Mouse (Mus musculus) left cerebral cortex, adult 2 months (tissue): Measurements from ENCODE around the gene Itprid2. TPM values are rescaled to one million over a fixed set of nuclear protein-coding genes. Genes with fewer than 3 reads are reported as not detected.

ENCODE experiments used
- DNase-seq, 2 experiments: peaks; one replicate each; pipeline ENCODE4 v3.0.0; 2021 to 2022; ENCODE audit warnings: low spot score in 2 of 2, mixed read lengths in 1 of 2; ENCODE audit errors: extremely low spot score in 1 of 2
- H3K27ac ChIP-seq: fragments of 200-600 bp; 2 replicates; pipeline ENCODE4 v1.8.1; 2022
- H3K4me3 ChIP-seq: fragments of 200-600 bp; 2 replicates; pipeline ENCODE4 v1.8.1; 2022
- CTCF ChIP-seq: fragments of 200-600 bp; IDR thresholded peaks from 2 replicates; pipeline ENCODE4 v1.8.1; 2022; ENCODE audit warnings: antibody characterized with exemption, mild to moderate bottlenecking, moderate library complexity
- intact Hi-C: fragments of 180-260 bp; cut with DNase I; formaldehyde crosslinking; loops from one replicate; pipeline ENCODE4 v1.15.1; 2025
- total RNA-seq, 2 experiments: library from RNA; stranded (reverse); gene quantifications; 2 replicates each; pipeline ENCODE4 v1.2.3; 2021

The Itprid2 gene
- total RNA-seq, 2 experiments from 2014 or later = 38.6 to 39.6 TPM

GRCm38 (mm10) chr2:79695190-79695589, 60.0 kb downstream of the Itprid2 start:
- no peak overlapping the region for H3K27ac ChIP-seq
- intact Hi-C loops = loop anchor here (5.0 kb wide), 1 partner anchor 67 kb away; no protein-coding TSS in a partner anchor
- H3K4me3 ChIP-seq = no peak overlapping the region
- DNase-seq = no peak
- no peak for TF ChIP-seq CTCF

- intact Hi-C loops = loop anchor here (5.0 kb wide), 1 partner anchor 66 kb away; no protein-coding TSS in a partner anchor
- no peak overlapping the region for H3K4me3 ChIP-seq
- H3K27ac ChIP-seq = no peak overlapping the region
- no peak for TF ChIP-seq CTCF
- DNase-seq = no peak
Observed at GRCm38 (mm10) chr2:79695939-79696338, 60.8 kb downstream of the Itprid2 start.

GRCm38 (mm10) chr2:79696478-79697230, 61.5 kb downstream of the Itprid2 start:
- no peak for TF ChIP-seq CTCF
- no peak for DNase-seq
- intact Hi-C loops = loop anchor here (5.0 kb wide), 1 partner anchor 66 kb away; no protein-coding TSS in a partner anchor
- no peak overlapping the region for H3K27ac ChIP-seq
- H3K4me3 ChIP-seq = no peak overlapping the region

- no peak for DNase-seq
- no peak overlapping the region for H3K4me3 ChIP-seq
- intact Hi-C loops = loop anchor here (5.0 kb wide), 1 partner anchor 64 kb away; no protein-coding TSS in a partner anchor
- TF ChIP-seq CTCF = no peak
- peak overlapping the region; percentile 54; the same call in 1 of the 2 replicates for H3K27ac ChIP-seq
Observed at GRCm38 (mm10) chr2:79698166-79698565, 63.0 kb downstream of the Itprid2 start.

- TF ChIP-seq CTCF = no peak
- intact Hi-C loops = no loop called here
- Histone ChIP-seq H3K27ac (no peak overlapping the region), H3K4me3 (no peak overlapping the region)
- no peak for DNase-seq
Observed at GRCm38 (mm10) chr2:79704773-79705172, 69.6 kb downstream of the Itprid2 start.

GRCm38 (mm10) chr2:79707575-79707974, 72.4 kb downstream of the Itprid2 start, which contains the start of gene Ppp1r1c:
Ppp1r1c (plus strand) TSS chr2:79707780.
- TF ChIP-seq CTCF = no peak
- Histone ChIP-seq H3K4me3 (no peak within 1 kb of the TSS), H3K27ac (no peak within 1 kb of the TSS)
- intact Hi-C loops = no loop called here
- no peak for DNase-seq

GRCm38 (mm10) chr2:79713662-79714091, 78.5 kb downstream of the Itprid2 start:
- no peak for TF ChIP-seq CTCF
- DNase-seq = no peak
- no peak overlapping the region for H3K27ac ChIP-seq
- H3K4me3 ChIP-seq = no peak overlapping the region
- intact Hi-C loops = no loop called here

GRCm38 (mm10) chr2:79714745-79715144, 79.6 kb downstream of the Itprid2 start:
- intact Hi-C loops = no loop called here
- Histone ChIP-seq H3K4me3 (no peak overlapping the region), H3K27ac (no peak overlapping the region)
- DNase-seq = no peak
- no peak for TF ChIP-seq CTCF

GRCm38 (mm10) chr2:79715925-79716324, 80.8 kb downstream of the Itprid2 start:
- intact Hi-C loops = no loop called here
- Histone ChIP-seq H3K27ac (no peak overlapping the region), H3K4me3 (no peak overlapping the region)
- no peak for TF ChIP-seq CTCF
- DNase-seq = no peak

- no peak overlapping the region for H3K27ac ChIP-seq
- no peak for TF ChIP-seq CTCF
- no peak overlapping the region for H3K4me3 ChIP-seq
- intact Hi-C loops = no loop called here
- DNase-seq = no peak
Observed at GRCm38 (mm10) chr2:79717846-79718245, 82.7 kb downstream of the Itprid2 start.

- intact Hi-C loops = no loop called here
- no peak for DNase-seq
- TF ChIP-seq CTCF = no peak
- no peak overlapping the region for H3K27ac ChIP-seq
- no peak overlapping the region for H3K4me3 ChIP-seq
Observed at GRCm38 (mm10) chr2:79722415-79722814, 87.3 kb downstream of the Itprid2 start.

Other genes starting within 250 kb of the Itprid2 start
- 10 to 100 TPM; 16.7 to 17.3 TPM for gene Neurod1, start 178.6 kb upstream of the Itprid2 start, total RNA-seq
- gene Cerkl, start 178.6 kb upstream of the Itprid2 start, total RNA-seq = 1 to 10 TPM; 5.6 to 6.3 TPM
- not detected for gene Ppp1r1c, start 72.4 kb downstream of the Itprid2 start, total RNA-seq